Mouse (Mus musculus) testis, postnatal 10 days (tissue): ENCODE measurements at regions not wholly inside any gene's neighbourhood (a gene's known extent, or its start where the extent isn't known, plus 50 kb on each side); places are given as distances from the start of the nearest gene placed in this dataset.

ENCODE experiments used
- DNase-seq: peaks from one replicate; pipeline ENCODE4 v3.0.0; 2021; ENCODE audit warnings: low spot score

- DNase-seq = no peak
Observed at GRCm38 (mm10) chr12:110186911-110187245, 92.0 kb upstream of the Dio3 start.

DNA sequence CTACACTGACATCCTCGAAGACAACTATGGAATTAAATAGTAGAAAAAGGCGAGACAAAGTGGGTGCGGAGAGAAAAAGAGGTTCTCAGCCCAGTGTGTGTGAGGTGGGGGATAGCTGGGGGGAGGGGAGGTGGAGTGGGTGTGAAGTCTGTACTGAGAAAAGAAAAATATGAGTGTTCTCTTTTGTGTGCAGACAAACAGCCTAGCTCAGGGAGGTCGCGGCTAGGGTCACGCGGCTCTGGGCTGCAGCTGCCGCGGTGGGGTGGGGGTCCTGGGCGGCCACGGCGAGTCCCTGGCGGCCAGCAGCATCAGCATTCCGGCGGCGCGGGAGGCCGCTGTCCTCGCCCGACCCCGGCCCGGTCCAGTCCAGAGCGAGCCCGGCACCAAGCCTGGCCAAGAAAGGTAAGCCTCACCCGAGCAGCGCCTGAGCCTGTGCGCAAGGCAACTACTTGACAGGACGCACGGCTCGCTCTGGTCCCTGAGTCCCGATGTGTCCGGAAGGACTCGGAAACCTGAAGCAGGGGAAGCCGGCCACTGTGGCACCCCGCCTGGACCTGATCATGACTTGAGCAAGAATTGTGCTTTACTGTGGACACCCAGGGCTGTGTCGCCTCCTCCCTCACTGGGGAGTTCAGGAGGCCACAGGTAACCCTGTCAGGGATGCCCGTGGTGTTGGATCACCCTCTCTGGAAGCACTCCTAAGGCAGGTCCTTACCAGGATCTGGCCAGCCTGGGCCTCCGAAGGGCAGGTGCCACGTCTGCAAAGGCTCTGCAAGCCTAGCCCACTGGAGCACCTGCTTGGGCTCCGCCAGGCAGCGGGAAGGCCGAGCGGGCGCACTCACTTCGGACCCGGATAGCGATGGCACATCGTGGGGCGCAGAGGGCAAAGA, 91.4 kb upstream of the Dio3 start:
- DNase-seq = no peak

- DNase-seq = no peak
Observed at GRCm38 (mm10) chr12:110188136-110188631, 90.7 kb upstream of the Dio3 start.

GRCm38 (mm10) chr12:110188641-110189328, 90.1 kb upstream of the Dio3 start:
- no peak for DNase-seq

DNA sequence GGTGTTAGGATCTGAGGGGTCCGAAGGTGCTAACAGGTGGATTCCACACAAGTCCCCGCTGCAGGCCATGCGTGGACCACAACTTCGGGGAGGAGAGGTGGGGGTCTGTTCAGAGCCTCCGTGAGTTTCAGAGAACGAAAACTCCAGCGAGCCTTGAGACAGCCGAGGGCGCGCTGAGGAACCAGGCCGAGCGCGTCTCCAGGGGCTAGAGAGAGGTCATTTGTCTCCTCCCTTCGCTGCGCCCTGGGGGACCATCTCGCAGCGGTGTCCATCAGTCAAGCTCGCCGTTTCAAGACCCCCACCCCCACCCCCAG, 89.6 kb upstream of the Dio3 start:
- no peak for DNase-seq

DNA sequence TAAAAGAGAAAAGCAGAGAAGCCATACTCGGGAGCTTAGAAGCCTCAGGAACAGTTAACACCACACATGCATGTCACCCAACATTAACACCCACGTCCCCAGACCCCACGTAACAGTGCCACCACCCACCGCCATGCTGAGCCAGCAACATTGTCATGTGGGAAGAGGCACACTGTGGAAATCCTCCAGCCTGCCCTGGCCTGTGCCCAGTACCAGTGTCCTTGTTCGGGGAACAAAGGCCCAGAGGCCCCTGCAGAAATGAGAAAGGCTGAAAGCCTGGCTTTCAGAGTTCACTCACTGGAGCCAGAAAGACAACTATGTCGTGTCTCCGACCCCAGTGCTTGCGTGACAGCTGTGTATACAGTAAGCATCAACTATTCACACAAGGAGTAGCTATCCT, 86.7 kb upstream of the Dio3 start:
- no peak for DNase-seq

DNA sequence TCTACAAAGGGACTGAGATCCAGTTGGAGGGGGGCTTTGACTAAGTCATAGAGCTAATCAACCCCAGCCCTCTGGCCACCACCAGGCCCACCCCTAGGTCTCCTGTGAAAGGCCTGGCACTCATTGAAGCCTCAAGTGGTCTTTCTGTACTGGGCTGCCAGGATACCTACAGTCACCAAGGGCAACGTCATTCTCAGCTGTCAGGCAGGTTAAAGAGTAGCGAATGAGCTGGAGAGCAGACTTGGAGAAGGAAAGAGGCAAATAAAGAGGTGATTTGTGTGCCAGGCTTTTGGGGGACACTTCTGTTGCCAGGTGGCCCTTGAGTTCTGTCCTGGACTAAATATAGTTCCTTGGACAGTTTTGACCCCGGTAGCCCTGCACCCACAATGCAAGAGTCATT, 81.5 kb upstream of the Dio3 start:
- DNase-seq = no peak

DNA sequence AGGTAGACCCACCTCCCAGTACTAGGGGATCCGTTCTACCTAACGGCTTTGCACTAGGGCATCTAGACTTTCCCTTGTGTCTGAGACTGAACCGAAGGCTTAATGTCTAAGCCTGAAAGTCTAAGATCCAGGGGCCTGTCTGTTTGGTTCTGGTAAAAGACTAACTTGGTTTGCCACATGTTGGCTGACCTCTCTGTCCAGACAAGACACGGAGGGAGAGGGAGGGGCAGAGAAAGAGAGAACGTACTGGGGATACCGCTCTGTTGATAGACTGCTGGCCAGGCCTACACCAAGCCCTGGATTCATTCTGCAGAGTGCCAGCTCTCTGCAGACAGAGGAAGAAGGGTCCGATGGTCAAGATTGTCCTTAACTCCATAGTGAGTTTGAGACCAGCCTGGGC, 78.4 kb upstream of the Dio3 start:
- DNase-seq = no peak

GRCm38 (mm10) chr12:110200887-110201286, 78.0 kb upstream of the Dio3 start:
- no peak for DNase-seq

GRCm38 (mm10) chr12:110203271-110204014, 75.4 kb upstream of the Dio3 start:
- no peak for DNase-seq

- DNase-seq = no peak
Observed at GRCm38 (mm10) chr12:110204246-110204989, 74.5 kb upstream of the Dio3 start.

DNA sequence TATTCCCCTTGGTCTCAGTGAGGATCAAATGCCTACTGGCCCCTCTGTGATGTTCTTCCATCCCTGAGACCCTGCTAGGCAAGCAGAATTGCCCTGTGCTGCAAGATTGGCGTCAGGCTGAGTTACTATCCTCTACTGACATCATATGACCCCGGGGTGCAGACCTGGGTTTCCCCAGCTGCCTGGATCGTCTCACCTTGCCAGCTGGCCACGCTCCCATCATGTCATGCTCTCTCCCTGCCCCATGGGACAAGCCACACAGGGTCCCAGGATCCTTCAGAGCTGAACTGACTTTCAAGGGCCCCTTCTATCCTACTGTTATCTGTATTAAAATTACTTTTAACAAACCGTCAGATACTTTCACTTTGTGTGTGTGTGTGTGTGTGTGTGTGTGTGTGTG, 72.6 kb upstream of the Dio3 start:
- no peak for DNase-seq

- no peak for DNase-seq
Observed at GRCm38 (mm10) chr12:110206812-110207211, 72.1 kb upstream of the Dio3 start.

DNA sequence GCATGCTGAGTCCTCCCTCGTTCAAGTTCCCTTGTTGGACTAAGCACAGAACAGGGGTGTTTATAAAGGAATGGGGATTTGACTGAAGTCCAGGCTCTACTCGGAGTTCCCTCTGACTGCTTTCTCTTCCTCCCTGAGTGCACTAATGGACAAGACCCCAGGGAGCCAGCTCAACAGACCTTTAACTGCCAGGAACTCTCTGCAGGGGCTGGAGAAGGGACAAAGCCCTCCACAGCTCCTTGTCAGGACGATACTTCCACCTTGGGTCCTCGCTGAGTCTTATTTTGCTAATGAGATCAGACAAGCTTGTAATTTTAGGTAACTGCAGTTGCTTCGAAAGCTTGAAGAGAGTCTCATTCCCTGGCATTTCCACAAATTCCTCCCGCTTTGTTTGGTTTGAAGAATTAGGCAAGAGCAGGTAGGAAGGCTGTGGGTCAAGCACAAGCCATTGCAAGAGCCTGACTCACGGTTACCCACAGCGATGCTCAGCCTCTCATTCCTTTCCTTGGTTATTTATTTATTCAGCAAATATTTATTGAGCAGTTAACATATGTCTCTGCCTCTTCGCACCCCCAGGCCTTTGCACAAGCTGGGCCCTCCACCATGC, 71.5 kb upstream of the Dio3 start:
- DNase-seq = no peak

DNA sequence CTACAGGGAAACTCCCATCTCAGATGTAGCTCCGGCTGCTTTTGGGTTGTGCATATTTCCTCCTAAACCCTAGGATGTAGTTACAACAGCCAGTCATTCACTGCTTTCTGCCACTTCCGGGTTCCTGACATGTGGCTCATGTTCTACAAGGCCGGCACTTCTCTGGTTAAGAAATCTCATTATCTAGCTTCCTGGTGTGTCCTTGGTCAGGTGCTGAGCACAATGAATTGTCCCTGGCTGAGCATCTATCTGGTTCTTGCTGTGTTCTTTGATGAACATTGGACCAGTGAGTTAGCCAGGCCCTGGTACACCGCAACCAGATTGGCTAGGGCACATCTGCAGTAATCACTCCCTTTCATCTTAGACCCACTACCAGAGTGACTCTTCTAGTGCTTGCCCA, 66.2 kb upstream of the Dio3 start:
- DNase-seq = no peak

DNA sequence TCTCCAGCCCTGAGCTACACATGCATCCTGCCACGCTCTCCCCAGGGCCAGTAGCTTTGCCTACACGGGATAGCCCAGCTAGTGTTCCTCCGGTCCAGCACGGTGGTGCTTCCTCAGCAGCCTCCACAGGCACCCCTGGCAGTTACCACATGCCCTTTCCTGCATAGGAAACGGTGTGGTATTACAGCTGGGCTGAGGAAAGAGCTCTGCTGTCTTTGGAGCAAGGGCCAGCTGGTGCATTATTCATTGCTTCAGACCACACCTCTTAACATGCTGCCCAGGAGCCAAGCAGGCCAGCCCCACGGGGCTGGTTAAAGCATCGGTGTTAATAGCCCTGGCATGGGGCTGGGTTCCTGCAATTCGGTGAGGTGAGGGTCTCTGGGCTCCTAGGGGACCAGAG, 64.0 kb upstream of the Dio3 start:
- DNase-seq = no peak

DNA sequence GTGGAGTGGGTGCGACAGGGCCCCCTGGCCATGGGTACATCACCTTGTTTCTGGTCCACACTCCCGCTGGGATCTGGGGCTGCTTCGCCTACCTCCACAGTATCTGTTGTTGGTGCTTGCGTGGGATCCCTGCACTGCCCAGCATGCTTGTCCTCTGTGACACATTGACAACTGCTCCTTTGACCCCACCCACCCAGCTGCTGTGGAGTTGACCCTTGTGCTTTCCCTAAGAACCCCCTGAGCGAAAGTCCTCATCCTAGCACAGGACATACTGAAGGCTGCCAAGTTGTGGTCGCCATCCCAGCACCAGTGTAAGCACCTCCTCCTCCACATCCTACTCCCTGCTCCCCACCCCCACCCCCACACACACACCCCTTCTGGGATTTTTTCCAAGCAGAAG, 63.6 kb upstream of the Dio3 start:
- DNase-seq = no peak

DNA sequence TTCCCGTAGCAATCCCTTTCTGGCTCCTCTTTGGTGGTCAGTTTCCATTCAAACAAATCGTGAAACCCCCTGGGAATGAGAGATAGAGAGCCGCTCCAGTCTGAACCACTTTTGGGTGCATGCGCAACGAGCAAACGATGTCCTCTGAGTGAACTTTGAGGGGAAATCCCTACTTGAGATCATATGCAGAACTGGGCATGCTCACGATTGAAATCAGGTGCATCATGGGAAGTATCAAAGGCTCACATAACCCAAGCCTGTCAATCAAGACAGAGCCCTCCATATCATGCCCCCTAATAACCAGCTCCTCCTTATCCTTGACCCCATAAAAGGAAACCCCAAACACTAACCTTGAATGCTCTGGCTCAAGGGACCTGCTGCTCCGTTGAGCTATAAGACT, 59.1 kb upstream of the Dio3 start:
- no peak for DNase-seq

- DNase-seq = peak; percentile 59
Observed at GRCm38 (mm10) chr12:110220516-110220915, 58.4 kb upstream of the Dio3 start.

DNA sequence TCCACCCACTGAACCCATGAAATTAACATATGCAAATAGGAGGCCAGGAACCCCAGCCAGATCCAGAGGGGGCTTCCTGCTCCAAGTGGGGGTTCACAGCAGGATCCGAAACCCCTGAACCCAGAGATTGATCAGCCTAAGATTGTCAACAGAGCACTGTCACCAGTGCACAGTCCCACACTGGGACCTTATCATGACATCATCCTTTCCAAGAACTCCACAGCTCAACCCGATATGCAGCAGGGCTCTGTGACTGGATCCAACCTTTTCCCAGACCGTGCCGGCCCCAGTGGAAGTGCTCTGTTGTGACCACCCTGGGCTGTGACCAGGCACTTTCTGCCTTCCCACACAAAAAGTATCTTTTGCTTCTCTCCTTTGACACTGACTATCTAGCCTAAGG, 57.7 kb upstream of the Dio3 start:
- no peak for DNase-seq

GRCm38 (mm10) chr12:110221679-110222078, 57.2 kb upstream of the Dio3 start:
- DNase-seq = no peak

- no peak for DNase-seq
Observed at GRCm38 (mm10) chr12:110224250-110224649, 54.6 kb upstream of the Dio3 start.
